Mouse (Mus musculus) kidney, adult 10 weeks (tissue): ENCODE data around the gene Ly6c1. TPM values are rescaled to one million over a fixed set of nuclear protein-coding genes. Genes with fewer than 3 reads are reported as not detected.

ENCODE experiments used
- polyA plus RNA-seq: library from polyadenylated mRNA; stranded (reverse); fragments of 350-450 nt; fragmentation: Illumina TruSeq; extraction: RNeasy Lipid Tissue Mini Kit (QIAGEN cat#74804); gene quantifications from one replicate; pipeline ENCODE4 v1.2.3, GENCODE M21; 2014; ENCODE audit warnings: low read depth, low replicate concordance

Ly6c1 gene
- polyA plus RNA-seq, result 119 TPM

DNA sequence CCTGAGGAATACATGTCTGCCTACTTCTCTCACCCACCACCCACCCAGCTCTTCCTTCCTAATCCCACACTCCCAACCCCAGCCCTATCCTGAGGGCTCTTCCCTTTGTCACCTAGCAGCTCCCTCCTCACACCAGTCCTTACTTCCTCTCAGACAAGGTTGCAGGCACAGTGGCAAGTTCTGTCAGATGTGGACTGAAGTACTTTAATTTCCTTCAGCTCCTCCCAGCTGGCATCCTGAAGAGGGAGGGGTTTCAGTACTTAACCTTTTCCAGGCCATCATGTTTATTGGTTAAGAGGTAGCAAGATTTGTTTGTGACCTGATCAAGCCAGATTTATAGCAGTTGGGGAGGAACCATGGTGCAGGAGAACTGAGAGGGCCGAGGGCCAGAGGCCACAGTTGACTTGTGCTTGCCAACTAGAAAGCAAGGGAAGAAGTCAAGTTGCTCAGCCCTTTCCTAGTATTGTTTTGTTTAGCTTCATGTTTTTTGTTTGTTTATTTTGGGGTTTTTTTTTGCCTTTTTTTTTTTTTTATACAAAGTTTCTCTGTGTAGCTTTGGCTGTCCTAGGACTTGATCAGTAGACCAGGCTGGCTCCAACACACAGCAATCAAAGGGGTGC lies at the start of gene Ly6c1:
Ly6c1 (minus strand) TSS at position 189 of the 620 bp plus-strand sequence.

Other genes with a start within 250 kb of the Ly6c1 start
- gene Gml2, start 229.8 kb downstream of the Ly6c1 start, polyA plus RNA-seq, result not detected
- gene 2010109I03Rik, start 151.8 kb downstream of the Ly6c1 start, polyA plus RNA-seq, result not detected
- gene Ly6i, start 65.4 kb downstream of the Ly6c1 start, polyA plus RNA-seq, result not detected
- gene Ly6a, start 50.8 kb downstream of the Ly6c1 start, polyA plus RNA-seq, result 1,121 TPM
- 0.93 TPM for gene Ly6c2, start 63.1 kb upstream of the Ly6c1 start, polyA plus RNA-seq
- not detected for gene Ly6g, start 106.4 kb upstream of the Ly6c1 start, polyA plus RNA-seq
- gene BC025446, start 167.5 kb upstream of the Ly6c1 start, polyA plus RNA-seq, result 72.4 TPM
- gene Ly6f, start 219.6 kb upstream of the Ly6c1 start, polyA plus RNA-seq, result 33.2 TPM